Mouse (Mus musculus): ENCODE measurements around the gene Sema4a. TPM values are rescaled to one million over a fixed set of nuclear protein-coding genes. Genes with fewer than 3 reads are reported as not detected.

Sema4a gene
- polyA plus RNA-seq, 1 experiment from 2014 or later, result 4.9 TPM

GRCm38 (mm10) chr3:88481372-88482040 is 20.5 kb upstream of the Sema4a start:
- Histone ChIP-seq H3K4me1 (peaks cover 28% of the 10 kb centered on the region), H3K9me3 (replicated peaks) (no peaks in the 10 kb centered on the region), H3K27me3 (ENCODE audit: low read depth, poor library complexity, severe bottlenecking) (peaks cover 62% of the 10 kb centered on the region), H3K36me3 (no peaks in the 10 kb centered on the region), H3K4me3 (no peak overlapping the region), H3K27ac (replicated peaks) (no peak overlapping the region)
- DNase-seq (ENCODE audit: low spot score), result no peak
- WGBS, result 72% methylated on average over 8 of the region's 8 CpGs

- no peaks in the 10 kb centered on the region for H3K9me3 ChIP-seq (replicated peaks)
- H3K4me1 ChIP-seq, result peaks cover 28% of the 10 kb centered on the region
- H3K36me3 ChIP-seq, result no peaks in the 10 kb centered on the region
- H3K27ac ChIP-seq (replicated peaks), result no peak overlapping the region
- no peak for DNase-seq (ENCODE audit: low spot score)
- 86% methylated on average over 5 of the region's 5 CpGs for WGBS
- no peak overlapping the region for H3K4me3 ChIP-seq
- H3K27me3 ChIP-seq (ENCODE audit: low read depth, poor library complexity, severe bottlenecking), result peaks cover 54% of the 10 kb centered on the region
These were observed 19.7 kb upstream of the Sema4a start for GRCm38 (mm10) chr3:88480679-88481078.

- no peaks in the 10 kb centered on the region for H3K36me3 ChIP-seq
- no peaks in the 10 kb centered on the region for H3K9me3 ChIP-seq (replicated peaks)
- 83% methylated on average over 4 of the region's 4 CpGs for WGBS
- H3K27ac ChIP-seq (replicated peaks), result no peak overlapping the region
- H3K4me3 ChIP-seq, result no peak overlapping the region
- peaks cover 45% of the 10 kb centered on the region for H3K27me3 ChIP-seq (ENCODE audit: low read depth, poor library complexity, severe bottlenecking)
- no peak for DNase-seq (ENCODE audit: low spot score)
- H3K4me1 ChIP-seq, result peaks cover 25% of the 10 kb centered on the region
These were observed 18.8 kb upstream of the Sema4a start for GRCm38 (mm10) chr3:88479828-88480227.

GRCm38 (mm10) chr3:88479163-88479562 is 18.2 kb upstream of the Sema4a start:
- no peaks in the 10 kb centered on the region for H3K36me3 ChIP-seq
- peaks cover 19% of the 10 kb centered on the region for H3K4me1 ChIP-seq
- peaks cover 38% of the 10 kb centered on the region for H3K27me3 ChIP-seq (ENCODE audit: low read depth, poor library complexity, severe bottlenecking)
- H3K9me3 ChIP-seq (replicated peaks), result no peaks in the 10 kb centered on the region
- WGBS, result 68% methylated on average over 3 of the region's 3 CpGs
- H3K4me3 ChIP-seq, result no peak overlapping the region
- no peak for DNase-seq (ENCODE audit: low spot score)
- no peak overlapping the region for H3K27ac ChIP-seq (replicated peaks)

GRCm38 (mm10) chr3:88477735-88478134 is 16.8 kb upstream of the Sema4a start:
- Histone ChIP-seq H3K27ac (replicated peaks) (no peak overlapping the region), H3K27me3 (ENCODE audit: low read depth, poor library complexity, severe bottlenecking) (peaks cover 24% of the 10 kb centered on the region), H3K4me1 (peaks cover 10% of the 10 kb centered on the region), H3K9me3 (replicated peaks) (no peaks in the 10 kb centered on the region), H3K4me3 (no peak overlapping the region), H3K36me3 (no peaks in the 10 kb centered on the region)
- peak; percentile 84 for DNase-seq (ENCODE audit: low spot score)
- 2% methylated on average over 8 of the region's 8 CpGs for WGBS

- 66% methylated on average over 6 of the region's 6 CpGs for WGBS
- H3K36me3 ChIP-seq, result no peaks in the 10 kb centered on the region
- peaks cover 5% of the 10 kb centered on the region; the same call in 1 of the 2 replicates for H3K4me1 ChIP-seq
- no peak for DNase-seq (ENCODE audit: low spot score)
- H3K27ac ChIP-seq (replicated peaks), result no peak overlapping the region
- no peak overlapping the region for H3K4me3 ChIP-seq
- H3K27me3 ChIP-seq (ENCODE audit: low read depth, poor library complexity, severe bottlenecking), result peaks cover 12% of the 10 kb centered on the region
- H3K9me3 ChIP-seq (replicated peaks), result no peaks in the 10 kb centered on the region
These were observed 15.4 kb upstream of the Sema4a start for GRCm38 (mm10) chr3:88476403-88476802.

- no peak for DNase-seq (ENCODE audit: low spot score)
- Histone ChIP-seq H3K27ac (replicated peaks) (no peak overlapping the region), H3K36me3 (no peaks in the 10 kb centered on the region), H3K4me1 (peaks cover 5% of the 10 kb centered on the region), H3K27me3 (ENCODE audit: low read depth, poor library complexity, severe bottlenecking) (0 out of 2 replicates have a peak, but pooled peaks cover 2% of the 10 kb centered on the region), H3K9me3 (replicated peaks) (no peaks in the 10 kb centered on the region; the same call in 1 of the 2 replicates), H3K4me3 (no peak overlapping the region)
- 96% methylated on average over 1 of the region's 1 CpGs for WGBS
These were observed 12.6 kb upstream of the Sema4a start for GRCm38 (mm10) chr3:88473571-88473970.

GRCm38 (mm10) chr3:88473020-88473419 is 12.0 kb upstream of the Sema4a start:
- Histone ChIP-seq H3K36me3 (no peaks in the 10 kb centered on the region), H3K27ac (replicated peaks) (no peak overlapping the region), H3K4me1 (peaks cover 5% of the 10 kb centered on the region), H3K27me3 (ENCODE audit: low read depth, poor library complexity, severe bottlenecking) (peaks cover 7% of the 10 kb centered on the region; the same call in 1 of the 2 replicates), H3K4me3 (no peak overlapping the region), H3K9me3 (replicated peaks) (no peaks in the 10 kb centered on the region; the same call in 1 of the 2 replicates)
- 50% methylated on average over 5 of the region's 5 CpGs for WGBS
- DNase-seq (ENCODE audit: low spot score), result peak; percentile 29

- H3K9me3 ChIP-seq (replicated peaks), result no peaks in the 10 kb centered on the region; the same call in 1 of the 2 replicates
- peaks cover 14% of the 10 kb centered on the region for H3K27me3 ChIP-seq (ENCODE audit: low read depth, poor library complexity, severe bottlenecking)
- peaks cover 3% of the 10 kb centered on the region for H3K4me1 ChIP-seq
- WGBS, result 71% methylated on average over 10 of the region's 10 CpGs
- H3K4me3 ChIP-seq, result no peak overlapping the region
- no peaks in the 10 kb centered on the region for H3K36me3 ChIP-seq
- H3K27ac ChIP-seq (replicated peaks), result no peak overlapping the region
- no peak for DNase-seq (ENCODE audit: low spot score)
These were observed 10.0 kb upstream of the Sema4a start for GRCm38 (mm10) chr3:88470943-88471479.

GRCm38 (mm10) chr3:88469466-88469865 is 8.5 kb upstream of the Sema4a start:
- no peak for DNase-seq (ENCODE audit: low spot score)
- H3K4me3 ChIP-seq, result no peak overlapping the region
- H3K36me3 ChIP-seq, result no peaks in the 10 kb centered on the region
- WGBS, result 79% methylated on average over 2 of the region's 2 CpGs
- H3K4me1 ChIP-seq, result peaks cover 3% of the 10 kb centered on the region
- H3K9me3 ChIP-seq (replicated peaks), result no peaks in the 10 kb centered on the region; the same call in 1 of the 2 replicates
- peaks cover 14% of the 10 kb centered on the region for H3K27me3 ChIP-seq (ENCODE audit: low read depth, poor library complexity, severe bottlenecking)
- H3K27ac ChIP-seq (replicated peaks), result no peak overlapping the region

GRCm38 (mm10) chr3:88467116-88467824 is 6.3 kb upstream of the Sema4a start:
- H3K4me1 ChIP-seq, result peaks cover 3% of the 10 kb centered on the region; the same call in 1 of the 2 replicates
- no peak overlapping the region for H3K4me3 ChIP-seq
- WGBS, result 30% methylated on average over 16 of the region's 16 CpGs
- peaks cover 14% of the 10 kb centered on the region for H3K27me3 ChIP-seq (ENCODE audit: low read depth, poor library complexity, severe bottlenecking)
- no peak overlapping the region for H3K27ac ChIP-seq (replicated peaks)
- DNase-seq (ENCODE audit: low spot score), result peak; percentile 89
- H3K9me3 ChIP-seq (replicated peaks), result no peaks in the 10 kb centered on the region; the same call in 1 of the 2 replicates
- H3K36me3 ChIP-seq, result no peaks in the 10 kb centered on the region

GRCm38 (mm10) chr3:88465127-88465526 is 4.1 kb upstream of the Sema4a start:
- WGBS, result 84% methylated on average over 2 of the region's 2 CpGs
- Histone ChIP-seq H3K27ac (replicated peaks) (no peak overlapping the region), H3K4me1 (peaks cover 12% of the 10 kb centered on the region), H3K4me3 (no peak overlapping the region), H3K9me3 (replicated peaks) (no peaks in the 10 kb centered on the region; the same call in 1 of the 2 replicates), H3K27me3 (ENCODE audit: low read depth, poor library complexity, severe bottlenecking) (peaks cover 30% of the 10 kb centered on the region), H3K36me3 (no peaks in the 10 kb centered on the region)
- DNase-seq (ENCODE audit: low spot score), result no peak

- H3K27me3 ChIP-seq (ENCODE audit: low read depth, poor library complexity, severe bottlenecking), result peaks cover 37% of the 10 kb centered on the region
- DNase-seq (ENCODE audit: low spot score), result no peak
- H3K36me3 ChIP-seq, result no peaks in the 10 kb centered on the region
- peaks cover 13% of the 10 kb centered on the region for H3K4me1 ChIP-seq
- H3K9me3 ChIP-seq (replicated peaks), result no peaks in the 10 kb centered on the region
- H3K4me3 ChIP-seq, result no peak overlapping the region
- no peak overlapping the region for H3K27ac ChIP-seq (replicated peaks)
- WGBS, result 60% methylated on average over 3 of the region's 3 CpGs
These were observed 3.4 kb upstream of the Sema4a start for GRCm38 (mm10) chr3:88464425-88464824.
